Comparison of ENCODE assay signal across 13 mouse cellular contexts in the genomic region with DNA sequence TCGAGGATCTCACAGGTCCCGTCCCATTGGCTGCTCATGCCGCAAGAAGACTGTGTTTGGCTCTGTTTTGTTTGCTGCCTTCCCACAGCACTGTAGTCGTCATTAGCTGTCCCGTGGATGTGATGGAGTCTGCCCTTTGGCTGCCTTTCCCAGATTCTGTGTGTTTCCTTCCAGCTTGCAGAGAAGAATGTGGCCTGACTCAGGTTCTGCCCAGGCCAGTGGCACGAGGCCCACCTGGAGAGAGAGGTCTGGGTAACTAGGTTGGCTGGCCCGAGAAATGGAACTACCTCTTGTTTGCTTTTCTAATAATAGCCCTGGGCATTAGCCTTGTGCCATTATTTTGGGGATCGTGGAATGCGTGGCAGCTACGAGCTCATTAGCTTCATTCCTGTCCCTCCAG. TPM values are rescaled to one million over a fixed set of nuclear protein-coding genes. Genes with fewer than 3 reads are reported as not detected.
DNase-seq lines count a peak whose midpoint lies in the region; ATAC-seq and TF ChIP-seq lines count a peak whose summit lies in the region.
"Had no signal": no experiment of that assay in that cellular context is flagged by ENCODE, and none has a peak within 500 bp of the region (broad histone marks: within the 10 kb centered on the region; RNA-seq: fewer than 3 reads in every experiment).

No protein-coding gene starts in this region.

- no peak for TF ChIP-seq CTCF in liver, adult 2 months (IDR thresholded peaks at IDR 0.05; ENCODE audit: low read depth, low read length)
- no peak for TF ChIP-seq CTCF in small intestine, adult 2 months (IDR thresholded peaks at IDR 0.05; ENCODE audit: extremely low read depth, insufficient read length, insufficient replicate concordance, low read depth, low read length)

- H3K4me3 ChIP-seq in liver, adult 2 months (ENCODE audit: insufficient read depth, low read depth, low read length), result no peak overlapping the region
- H3K4me3 ChIP-seq in liver, embryonic 11.5 days (ENCODE audit: low read depth, low read length), result no peak overlapping the region
- H3K4me3 ChIP-seq in small intestine, adult 2 months (ENCODE audit: low read depth, low read length), result no peak overlapping the region
- H3K4me3 ChIP-seq: embryonic facial prominence, embryonic 15.5 days; hindbrain, embryonic 15.5 days; midbrain, embryonic 15.5 days had no signal

- H3K4me2 ChIP-seq in liver, embryonic 11.5 days, result no peak overlapping the region
- H3K4me2 ChIP-seq: embryonic facial prominence, embryonic 15.5 days; hindbrain, embryonic 15.5 days; midbrain, embryonic 15.5 days had no signal

- DNase-seq in liver, adult 2 months (ENCODE audit: extremely low read depth, low read depth, low spot score), result peak; percentile 90
- DNase-seq in liver, embryonic 11.5 days (ENCODE audit: low spot score), result no peak
- DNase-seq in gastrocnemius, adult 8-10 months (ENCODE audit: low spot score in 2 of 2), result peak; percentile 19 to 32
- peak; percentile 58 to 76 for DNase-seq in heart, postnatal 14 days
- no peak for DNase-seq in left cerebral cortex, postnatal 10 days (ENCODE audit: extremely low spot score in 1 of 2, low spot score in 2 of 2)
- DNase-seq in left cerebral cortex, adult 18-20 months (ENCODE audit: low spot score in 2 of 2), result no peak
- DNase-seq in urinary bladder, adult 18-20 months (ENCODE audit: low spot score in 2 of 2), result no peak
- DNase-seq: adrenal gland, postnatal 25 days; thymus, postnatal 36 days had no signal

- no peak overlapping the region for H3K9ac ChIP-seq in liver, adult 2 months (ENCODE audit: low read depth, low read length)
- H3K9ac ChIP-seq in liver, embryonic 11.5 days (ENCODE audit: low read depth, low read length), result no peak overlapping the region
- H3K9ac ChIP-seq: embryonic facial prominence, embryonic 15.5 days; hindbrain, embryonic 15.5 days; midbrain, embryonic 15.5 days had no signal

- 31% methylated on average over 10 of the region's 10 CpGs for WGBS in liver, adult 2 months
- WGBS in liver, embryonic 11.5 days, result 82% methylated on average over 10 of the region's 10 CpGs
- 78% methylated on average over 10 of the region's 10 CpGs for WGBS in small intestine, adult 2 months

- TF ChIP-seq POLR2A in liver, adult 2 months (IDR thresholded peaks at IDR 0.05; ENCODE audit: extremely low read depth, insufficient read depth, low read length), result no peak
- no peak for TF ChIP-seq POLR2A in small intestine, adult 2 months (IDR thresholded peaks at IDR 0.05; ENCODE audit: low read depth, low read length)

- H3K4me1 ChIP-seq in liver, adult 2 months (ENCODE audit: control insufficient read depth, insufficient read depth, low read length), result peaks cover 33% of the 10 kb centered on the region
- peaks cover 30% of the 10 kb centered on the region for H3K4me1 ChIP-seq in liver, embryonic 11.5 days (replicated peaks; ENCODE audit: control insufficient read depth, insufficient read depth, low read length)
- peaks cover 15% of the 10 kb centered on the region; the same call in 1 of the 2 replicates for H3K4me1 ChIP-seq in small intestine, adult 2 months (ENCODE audit: control insufficient read depth, insufficient read depth, insufficient read length, low read length)

- H3K79me2 ChIP-seq in liver, adult 2 months (ENCODE audit: control insufficient read depth, insufficient read depth, low read length), result peaks cover 30% of the 10 kb centered on the region

- ATAC-seq in liver, embryonic 11.5 days (replicated peaks; ENCODE audit: low FRiP score), result no peak
- ATAC-seq: midbrain, embryonic 15.5 days had no signal

- H3K36me3 ChIP-seq in liver, adult 2 months (ENCODE audit: control insufficient read depth, insufficient read depth, low read length), result peaks cover 2% of the 10 kb centered on the region; the same call in 1 of the 2 replicates
- no peaks in the 10 kb centered on the region for H3K36me3 ChIP-seq in liver, embryonic 11.5 days (ENCODE audit: control insufficient read depth, insufficient read depth, low read length)
- H3K36me3 ChIP-seq in small intestine, adult 2 months (ENCODE audit: control insufficient read depth, insufficient read depth, low read length), result peaks cover 6% of the 10 kb centered on the region
- H3K36me3 ChIP-seq: midbrain, embryonic 15.5 days had no signal

- no peaks in the 10 kb centered on the region for H3K27me3 ChIP-seq in liver, adult 2 months (ENCODE audit: control insufficient read depth, insufficient read depth, low read length)
- H3K27me3 ChIP-seq in liver, embryonic 11.5 days (replicated peaks; ENCODE audit: control insufficient read depth, insufficient read depth, low read length), result no peaks in the 10 kb centered on the region
- no peaks in the 10 kb centered on the region for H3K27me3 ChIP-seq in small intestine, adult 2 months (ENCODE audit: control insufficient read depth, insufficient read depth, low read length)
- H3K27me3 ChIP-seq: embryonic facial prominence, embryonic 15.5 days; hindbrain, embryonic 15.5 days; midbrain, embryonic 15.5 days had no signal

- 0 out of 2 replicates have a peak overlapping the region, but pooled peaks have one; percentile 6 for H3K27ac ChIP-seq in liver, adult 2 months (replicated peaks; ENCODE audit: insufficient read depth, low read depth, low read length)
- H3K27ac ChIP-seq in liver, embryonic 11.5 days (ENCODE audit: low read depth, low read length), result no peak overlapping the region
- 0 out of 2 replicates have a peak overlapping the region, but pooled peaks have one; percentile 9 for H3K27ac ChIP-seq in small intestine, adult 2 months (ENCODE audit: insufficient read depth, low read depth, low read length)
- H3K27ac ChIP-seq: embryonic facial prominence, embryonic 15.5 days; hindbrain, embryonic 15.5 days; midbrain, embryonic 15.5 days had no signal

- no peaks in the 10 kb centered on the region for H3K9me3 ChIP-seq in liver, embryonic 11.5 days (ENCODE audit: control insufficient read depth, low read length)
- H3K9me3 ChIP-seq: embryonic facial prominence, embryonic 15.5 days; hindbrain, embryonic 15.5 days; midbrain, embryonic 15.5 days had no signal

- intact Hi-C loops in heart, postnatal 14 days (cut with DNase I), result loop anchor here (10.0 kb wide), 1 partner anchor 1591 kb away; a partner anchor contains a TSS
- intact Hi-C loops in left cerebral cortex, postnatal 10 days (cut with DNase I), result no loop called here

RNA-seq across cellular contexts. Expression of a gene that starts 4.4 kb away (rescaled TPM):
- total RNA-seq in liver, adult 2 months (2014; rRNA removed), result 1.7 and 2.3 TPM in 2 replicates
- polyA plus RNA-seq in liver, adult 2 months (2012; rRNA removed), result 3.1 and 3.3 TPM in 2 replicates
- 3.8 and 4.0 TPM in 2 replicates for polyA plus RNA-seq in liver, embryonic 11.5 days (2014; fragmentation: Nextera tagmentation; extraction: Ambion mirVana)
- total RNA-seq in gastrocnemius, adult 8-10 months (2022), result 10 to 100 TPM; 23.3 to 27.1 (median 26.4) TPM
- 10 to 100 TPM; 30.9 to 31.9 TPM for total RNA-seq in heart, postnatal 14 days (2021)
- 5.9 and 12.3 TPM in 2 replicates for polyA plus RNA-seq in small intestine, adult 2 months (2012; rRNA removed)
- 10 to 100 TPM; 26.7 to 30.3 TPM for total RNA-seq in left cerebral cortex, postnatal 10 days (2021)
- 10 to 100 TPM; 26.7 to 29.4 TPM for total RNA-seq in left cerebral cortex, adult 18-20 months (2021)

RNA-seq across cellular contexts. Expression of a gene that starts 22.6 kb away (rescaled TPM):
- 0.28 and 0.40 TPM in 2 replicates for total RNA-seq in liver, adult 2 months (2014; rRNA removed)
- polyA plus RNA-seq in liver, adult 2 months (2012; rRNA removed), result 0.22 and 0.66 TPM in 2 replicates
- polyA plus RNA-seq in liver, embryonic 11.5 days (2014; fragmentation: Nextera tagmentation; extraction: Ambion mirVana), result 59.4 and 66.8 TPM in 2 replicates
- total RNA-seq in gastrocnemius, adult 8-10 months (2022), result 10 to 100 TPM in 2 of 4 experiments, 1 to 10 TPM in 2; 3.6 to 12.3 (median 10.4) TPM
- total RNA-seq in heart, postnatal 14 days (2021), result 1 to 10 TPM; 2.3 to 2.4 TPM
- polyA plus RNA-seq in small intestine, adult 2 months (2012; rRNA removed), result 1.0 and 1.3 TPM in 2 replicates
- 100 to 1,000 TPM; 127 to 133 TPM for total RNA-seq in left cerebral cortex, postnatal 10 days (2021)
- 100 to 1,000 TPM; 120 to 139 TPM for total RNA-seq in left cerebral cortex, adult 18-20 months (2021)

RNA-seq across cellular contexts. Expression of a gene that starts 31.9 kb away (rescaled TPM):
- total RNA-seq in liver, adult 2 months (2014; rRNA removed), result 1.5 and 1.6 TPM in 2 replicates
- 0.66 and 0.99 TPM in 2 replicates for polyA plus RNA-seq in liver, adult 2 months (2012; rRNA removed)
- 2.7 and 3.5 TPM in 2 replicates for polyA plus RNA-seq in liver, embryonic 11.5 days (2014; fragmentation: Nextera tagmentation; extraction: Ambion mirVana)
- under 1 TPM; 0.15 to 0.83 (median 0.42) TPM for total RNA-seq in gastrocnemius, adult 8-10 months (2022)
- total RNA-seq in heart, postnatal 14 days (2021), result 1 to 10 TPM; 2.5 to 3.6 TPM
- 1.2 and 1.8 TPM in 2 replicates for polyA plus RNA-seq in small intestine, adult 2 months (2012; rRNA removed)
- total RNA-seq in left cerebral cortex, postnatal 10 days (2021), result under 1 TPM; 0.89 to 0.97 TPM
- total RNA-seq in left cerebral cortex, adult 18-20 months (2021), result under 1 TPM; 0.91 to 0.95 TPM

RNA-seq across cellular contexts. Expression of a gene that starts 50.2 kb away (rescaled TPM):
- 22.1 and 26.5 TPM in 2 replicates for total RNA-seq in liver, adult 2 months (2014; rRNA removed)
- 18.8 and 19.4 TPM in 2 replicates for polyA plus RNA-seq in liver, adult 2 months (2012; rRNA removed)
- polyA plus RNA-seq in liver, embryonic 11.5 days (2014; fragmentation: Nextera tagmentation; extraction: Ambion mirVana), result 39.8 and 44.4 TPM in 2 replicates
- total RNA-seq in gastrocnemius, adult 8-10 months (2022), result 10 to 100 TPM; 11.2 to 15.9 (median 12.1) TPM
- total RNA-seq in heart, postnatal 14 days (2021), result 10 to 100 TPM; 23.8 to 25.5 TPM
- 5.1 and 8.6 TPM in 2 replicates for polyA plus RNA-seq in small intestine, adult 2 months (2012; rRNA removed)
- 100 to 1,000 TPM; 158 to 160 TPM for total RNA-seq in left cerebral cortex, postnatal 10 days (2021)
- total RNA-seq in left cerebral cortex, adult 18-20 months (2021), result 100 to 1,000 TPM; 205 to 206 TPM

Comparison
In these comparisons a context has a peak if more than half of its experiments do, and no peak if none do; other contexts are left out.
1. DNase-seq: peak in liver, adult 2 months (single experiment), gastrocnemius, adult 8-10 months (2 of 2) and heart, postnatal 14 days (2 of 2); none in liver, embryonic 11.5 days (single experiment), left cerebral cortex, postnatal 10 days (0 of 2), left cerebral cortex, adult 18-20 months (0 of 2) and urinary bladder, adult 18-20 months (0 of 2).
2. RNA of a gene that starts 22.6 kb away (total RNA-seq): 120 to 139 TPM in left cerebral cortex, adult 18-20 months and 127 to 133 TPM in left cerebral cortex, postnatal 10 days; 3.6 to 12.3 TPM in gastrocnemius, adult 8-10 months, 2.3 to 2.4 TPM in heart, postnatal 14 days and 0.28 to 0.40 TPM in liver, adult 2 months; every median in the first group is over 4 times any median in the second.